Mouse (Mus musculus) midbrain, embryonic 11.5 days (tissue): Measurements from ENCODE around the gene Slc5a5. TPM values are rescaled to one million over a fixed set of nuclear protein-coding genes. Genes with fewer than 3 reads are reported as not detected.

ENCODE experiments used
- ATAC-seq: fragments of 200-750 bp; cut with Nextera tagmentation; 2 replicates; pipeline ENCODE4 v1.8.0; 2017; ENCODE audit warnings: moderate TSS enrichment, moderate library complexity; ENCODE audit not compliant: low FRiP score
- DNase-seq: peaks from one replicate; pipeline ENCODE4 v3.0.0; 2015; ENCODE audit warnings: low spot score; ENCODE audit errors: missing footprints
- H3K27ac ChIP-seq: fragments of 300-500 bp; sonication (generic); 2 replicates; pipeline ENCODE4 v1.5.1; 2014; ENCODE audit warnings: low read depth, low read length
- H3K27me3 ChIP-seq: fragments of 300-500 bp; sonication (generic); 2 replicates; pipeline ENCODE4 v1.6.1; 2014; ENCODE audit warnings: mild to moderate bottlenecking, low read length, moderate library complexity, mixed read lengths; ENCODE audit not compliant: control insufficient read depth, insufficient read depth
- H3K36me3 ChIP-seq: fragments of 300-500 bp; sonication (generic); 2 replicates; pipeline ENCODE4 v1.6.1; 2014; ENCODE audit warnings: mild to moderate bottlenecking, low read length, moderate library complexity, mixed read lengths; ENCODE audit not compliant: control insufficient read depth, insufficient read depth
- H3K4me1 ChIP-seq: fragments of 300-500 bp; sonication (generic); 2 replicates; pipeline ENCODE4 v1.6.1; 2014; ENCODE audit warnings: low read length; ENCODE audit not compliant: control insufficient read depth, insufficient read depth
- H3K4me2 ChIP-seq: fragments of 300-500 bp; sonication (generic); 2 replicates; pipeline ENCODE4 v1.6.1; 2014; ENCODE audit warnings: mild to moderate bottlenecking, moderate library complexity
- H3K4me3 ChIP-seq: fragments of 300-500 bp; sonication (generic); 2 replicates; pipeline ENCODE4 v1.5.1; 2014; ENCODE audit warnings: low read depth, low read length
- H3K9ac ChIP-seq: fragments of 300-500 bp; sonication (generic); 2 replicates; pipeline ENCODE4 v1.6.1; 2014; ENCODE audit warnings: low read length
- H3K9me3 ChIP-seq: fragments of 300-500 bp; sonication (generic); 2 replicates; pipeline ENCODE4 v1.6.1; 2016; ENCODE audit warnings: low read length; ENCODE audit not compliant: control insufficient read depth
- WGBS: fragments of 180-500 bp; shearing (Covaris S2); extraction: QIAGEN DNeasy Blood & Tissue Kit; methylation state at CpG from one replicate; pipeline ENCODE4 v1.1.7; 2014; 5-methylcytosine and 5-hydroxymethylcytosine counted together
- polyA plus RNA-seq: library from polyadenylated mRNA; unstranded; fragments of >200 nt; fragmentation: Nextera tagmentation; extraction: Ambion mirVana; gene quantifications from 2 replicates; pipeline ENCODE4 v1.2.1, GENCODE M21; 2014

The Slc5a5 gene
- polyA plus RNA-seq, 1 experiment from 2014 or later = 0.77 TPM

GRCm38 (mm10) chr8:70845108-70845507 is 47.4 kb downstream of the Slc5a5 start:
- Histone ChIP-seq H3K36me3 (no peaks in the 10 kb centered on the region), H3K4me3 (no peak overlapping the region), H3K4me2 (no peak overlapping the region), H3K27me3 (no peaks in the 10 kb centered on the region), H3K9ac (no peak overlapping the region), H3K27ac (no peak overlapping the region), H3K4me1 (no peaks in the 10 kb centered on the region), H3K9me3 (no peaks in the 10 kb centered on the region)
- 43% methylated on average over 5 of the region's 5 CpGs for whole genome bisulfite sequencing
- no peak for DNase-seq
- ATAC-seq = no peak

GRCm38 (mm10) chr8:70844523-70844922 is 48.0 kb downstream of the Slc5a5 start:
- H3K27me3 ChIP-seq = no peaks in the 10 kb centered on the region
- H3K4me3 ChIP-seq = no peak overlapping the region
- 2% methylated on average over 6 of the region's 6 CpGs for WGBS
- H3K27ac ChIP-seq = no peak overlapping the region
- H3K36me3 ChIP-seq = no peaks in the 10 kb centered on the region
- H3K9me3 ChIP-seq = no peaks in the 10 kb centered on the region
- no peaks in the 10 kb centered on the region for H3K4me1 ChIP-seq
- H3K4me2 ChIP-seq = no peak overlapping the region
- peak; percentile 15; the same call in 1 of the 2 replicates for ATAC-seq
- H3K9ac ChIP-seq = no peak overlapping the region
- DNase-seq = peak; percentile 99

GRCm38 (mm10) chr8:70843941-70844340 is 48.6 kb downstream of the Slc5a5 start:
- no peaks in the 10 kb centered on the region for H3K9me3 ChIP-seq
- no peaks in the 10 kb centered on the region; the same call in 1 of the 2 replicates for H3K4me1 ChIP-seq
- ATAC-seq = no peak
- H3K4me2 ChIP-seq = no peak overlapping the region
- H3K27me3 ChIP-seq = no peaks in the 10 kb centered on the region
- H3K27ac ChIP-seq = no peak overlapping the region
- no peak overlapping the region for H3K4me3 ChIP-seq
- DNase-seq = no peak
- H3K36me3 ChIP-seq = no peaks in the 10 kb centered on the region
- H3K9ac ChIP-seq = no peak overlapping the region
- 83% methylated on average over 8 of the region's 8 CpGs for WGBS

- 81% methylated on average over 5 of the region's 5 CpGs for WGBS
These were observed 49.3 kb downstream of the Slc5a5 start for GRCm38 (mm10) chr8:70843214-70843773.

GRCm38 (mm10) chr8:70842484-70842883 is 50.1 kb downstream of the Slc5a5 start:
- ATAC-seq (no peak), DNase-seq (no peak)
- Histone ChIP-seq H3K27ac (no peak overlapping the region; the same call in 1 of the 2 replicates), H3K4me2 (no peak overlapping the region), H3K9me3 (no peaks in the 10 kb centered on the region), H3K4me1 (peaks cover 6% of the 10 kb centered on the region), H3K36me3 (no peaks in the 10 kb centered on the region), H3K9ac (no peak overlapping the region), H3K27me3 (no peaks in the 10 kb centered on the region; the same call in 1 of the 2 replicates), H3K4me3 (no peak overlapping the region)
- WGBS = 74% methylated on average over 25 of the region's 25 CpGs

More at GRCm38 (mm10) chr8:70843214-70843773, 49.3 kb downstream of the Slc5a5 start:
- Histone ChIP-seq H3K4me1 (peaks cover 6% of the 10 kb centered on the region), H3K4me2 (no peak overlapping the region), H3K4me3 (no peak overlapping the region), H3K9me3 (no peaks in the 10 kb centered on the region), H3K27me3 (no peaks in the 10 kb centered on the region; the same call in 1 of the 2 replicates), H3K9ac (no peak overlapping the region), H3K27ac (no peak overlapping the region), H3K36me3 (no peaks in the 10 kb centered on the region)
- DNase-seq = no peak
- no peak for ATAC-seq

- ATAC-seq (no peak), DNase-seq (peak; percentile 99)
- Histone ChIP-seq H3K9me3 (no peaks in the 10 kb centered on the region), H3K4me3 (no peak overlapping the region), H3K4me1 (peaks cover 6% of the 10 kb centered on the region), H3K4me2 (no peak overlapping the region; the same call in 1 of the 2 replicates), H3K27me3 (no peaks in the 10 kb centered on the region; the same call in 1 of the 2 replicates), H3K27ac (no peak overlapping the region), H3K9ac (no peak overlapping the region; the same call in 1 of the 2 replicates), H3K36me3 (no peaks in the 10 kb centered on the region)
- 39% methylated on average over 22 of the region's 22 CpGs for WGBS
These were observed 51.1 kb downstream of the Slc5a5 start for GRCm38 (mm10) chr8:70841147-70842072.

- 55% methylated on average over 10 of the region's 10 CpGs for WGBS
- no peaks in the 10 kb centered on the region for H3K9me3 ChIP-seq
- no peaks in the 10 kb centered on the region; the same call in 1 of the 2 replicates for H3K27me3 ChIP-seq
- no peaks in the 10 kb centered on the region for H3K36me3 ChIP-seq
- no peak overlapping the region for H3K9ac ChIP-seq
- no peak overlapping the region for H3K27ac ChIP-seq
- peaks cover 6% of the 10 kb centered on the region for H3K4me1 ChIP-seq
- no peak overlapping the region for H3K4me3 ChIP-seq
- ATAC-seq = no peak
- no peak for DNase-seq
- no peak overlapping the region for H3K4me2 ChIP-seq
These were observed 52.0 kb downstream of the Slc5a5 start for GRCm38 (mm10) chr8:70840590-70840989.

GRCm38 (mm10) chr8:70839408-70840351 is 52.9 kb downstream of the Slc5a5 start, which contains the start of gene Arrdc2:
Arrdc2 (minus strand) TSS chr8:70839720.
- Histone ChIP-seq H3K36me3 (no peaks in the 10 kb centered on the region), H3K27me3 (no peaks in the 10 kb centered on the region; the same call in 1 of the 2 replicates), H3K27ac (peak within 1 kb of the TSS; percentile 46; the same call in 1 of the 2 replicates), H3K9ac (peak within 1 kb of the TSS; percentile 73), H3K4me3 (peak within 1 kb of the TSS; percentile 60), H3K9me3 (no peaks in the 10 kb centered on the region), H3K4me2 (peak within 1 kb of the TSS; percentile 78), H3K4me1 (peaks cover 6% of the 10 kb centered on the region)
- DNase-seq = peak; percentile 99
- peak; percentile 96 for ATAC-seq
- 3% methylated on average over 54 of the region's 55 CpGs for WGBS
